Mouse (Mus musculus): ENCODE data around the gene Myh7b.

DNA sequence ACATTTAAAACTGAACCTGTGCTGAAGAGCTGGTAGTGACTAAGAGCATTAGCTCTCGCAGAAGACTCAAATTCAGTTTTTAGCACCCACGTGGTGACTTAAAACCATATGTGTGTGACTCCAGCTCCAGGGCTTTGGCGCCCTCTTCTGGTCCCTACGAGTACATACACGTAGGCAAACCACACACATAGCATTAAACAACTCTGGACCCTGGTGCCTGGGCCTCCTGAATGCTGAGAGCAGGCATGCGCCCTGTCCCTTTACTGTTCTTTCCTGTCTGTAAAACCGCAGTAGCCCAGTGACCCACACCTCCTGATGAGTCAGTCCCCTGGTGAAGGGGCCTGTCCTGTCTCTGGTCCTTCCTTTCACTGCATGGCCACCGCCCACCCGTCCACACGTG, 13.7 kb downstream of the Myh7b start:
- TF ChIP-seq POLR2A (IDR thresholded peaks at IDR 0.05; ENCODE audit: low read depth, low read length) (no peak), CTCF (IDR thresholded peaks at IDR 0.05; ENCODE audit: extremely low read depth, insufficient read length, insufficient replicate concordance, low read depth, low read length) (peak; percentile 67; the same call in 1 of the 2 replicates)

Data from small intestine, adult 2 months (tissue).